Mouse (Mus musculus) small intestine, adult 2 months (tissue): ENCODE measurements around the gene Slc24a3.

Experiments
- CTCF ChIP-seq: fragments of 200-500 bp; IDR thresholded peaks from 2 replicates; pipeline ENCODE4 v1.5.1; 2012; ENCODE audit warnings: low read depth, mild to moderate bottlenecking, control low read depth, inconsistent platforms, low read length, moderate library complexity, mixed read lengths; ENCODE audit not compliant: insufficient replicate concordance, insufficient read length; ENCODE audit errors: extremely low read depth
- POLR2A ChIP-seq: fragments of 200-500 bp; IDR thresholded peaks from 2 replicates; pipeline ENCODE4 v1.6.1; 2012; ENCODE audit warnings: low read depth, mild to moderate bottlenecking, control low read depth, inconsistent platforms, low read length, moderate library complexity

- TF ChIP-seq POLR2A (no peak), CTCF (no peak)
Observed at GRCm38 (mm10) chr2:145266723-145267122, 99.2 kb downstream of the Slc24a3 start.
